In genomic region chr3:97831564-97832320, GRCm38 (mm10) we compare ENCODE assay signal across 25 mouse cellular contexts. TPM values are rescaled to one million over a fixed set of nuclear protein-coding genes. Genes with fewer than 3 reads are reported as not detected.
DNase-seq lines count a peak whose midpoint lies in the region; ATAC-seq and TF ChIP-seq lines count a peak whose summit lies in the region.
"Had no signal": no experiment of that assay in that cellular context is flagged by ENCODE, and none has a peak within 500 bp of the region (broad histone marks: within the 10 kb centered on the region; RNA-seq: fewer than 3 reads in every experiment).

No protein-coding gene starts in this region.

- intact Hi-C loops in heart, postnatal 25 days (cut with DNase I) = no loop called here

- no peak for TF ChIP-seq POLR2A in small intestine, adult 2 months (IDR thresholded peaks at IDR 0.05; ENCODE audit: low read depth, low read length)

- no peaks in the 10 kb centered on the region for H3K9me3 ChIP-seq in heart, embryonic 16.5 days (replicated peaks; ENCODE audit: control insufficient read depth, low read length)
- H3K9me3 ChIP-seq in forebrain, embryonic 15.5 days = no peaks in the 10 kb centered on the region
- H3K9me3 ChIP-seq: embryonic facial prominence, embryonic 10.5 days; forebrain, embryonic 12.5 days; hindbrain, embryonic 15.5 days; limb, embryonic 15.5 days; liver, embryonic 15.5 days; megakaryocyte, embryonic 14.5 days had no signal

- H3K27ac ChIP-seq in heart, embryonic 16.5 days (ENCODE audit: low read length) = peak overlapping the region; percentile 18; the same call in 1 of the 2 replicates
- peak overlapping the region; percentile 88 for H3K27ac ChIP-seq in small intestine, adult 2 months (ENCODE audit: insufficient read depth, low read depth, low read length)
- no peak overlapping the region for H3K27ac ChIP-seq in forebrain, embryonic 15.5 days (replicated peaks)
- H3K27ac ChIP-seq: embryonic facial prominence, embryonic 10.5 days; forebrain, embryonic 12.5 days; hindbrain, embryonic 15.5 days; kidney, postnatal 0 days; limb, embryonic 15.5 days; liver, embryonic 15.5 days had no signal

- H3K79me3 ChIP-seq in C2C12 (ENCODE audit: low read depth) = no peaks in the 10 kb centered on the region

- no peak for DNase-seq in heart, postnatal 25 days (ENCODE audit: low spot score)
- no peak for DNase-seq in lung, postnatal 4 days
- no peak for DNase-seq in frontal cortex, postnatal 10 days (ENCODE audit: low spot score in 2 of 2)
- DNase-seq: adrenal gland, postnatal 14 days; cerebellum, adult 11-12 months; cerebellum, postnatal 14 days; heart, postnatal 14 days; kidney, adult 11 months; layer of hippocampus, postnatal 36 days; retina, postnatal 1 day; right cerebral cortex, postnatal 4 days; thymus, postnatal 14 days had no signal

- peaks cover 25% of the 10 kb centered on the region for H3K4me1 ChIP-seq in heart, embryonic 16.5 days (ENCODE audit: control insufficient read depth, insufficient read depth, low read length)
- peaks cover 4% of the 10 kb centered on the region; the same call in 1 of the 2 replicates for H3K4me1 ChIP-seq in small intestine, adult 2 months (ENCODE audit: control insufficient read depth, insufficient read depth, insufficient read length, low read length)
- 0 out of 2 replicates have a peak, but pooled peaks cover 4% of the 10 kb centered on the region for H3K4me1 ChIP-seq in forebrain, embryonic 15.5 days
- H3K4me1 ChIP-seq: forebrain, embryonic 12.5 days; limb, embryonic 15.5 days; liver, embryonic 15.5 days; megakaryocyte, embryonic 14.5 days had no signal

- no peaks in the 10 kb centered on the region for H3K36me3 ChIP-seq in heart, embryonic 16.5 days (ENCODE audit: control insufficient read depth, insufficient read depth)
- H3K36me3 ChIP-seq in C2C12 (ENCODE audit: control insufficient read depth, insufficient read depth) = no peaks in the 10 kb centered on the region
- no peaks in the 10 kb centered on the region for H3K36me3 ChIP-seq in small intestine, adult 2 months (ENCODE audit: control insufficient read depth, insufficient read depth, low read length)
- H3K36me3 ChIP-seq in forebrain, embryonic 15.5 days = no peaks in the 10 kb centered on the region
- H3K36me3 ChIP-seq: embryonic facial prominence, embryonic 10.5 days; forebrain, embryonic 12.5 days; hindbrain, embryonic 15.5 days; limb, embryonic 15.5 days; liver, embryonic 15.5 days had no signal

- ATAC-seq in heart, embryonic 16.5 days (replicated peaks; ENCODE audit: extremely low read depth, insufficient read depth, low FRiP score) = no peak
- peak; percentile 62 to 67 for ATAC-seq in hematopoietic stem cell, adult 5-6 weeks (replicated peaks in 1 of 2; ENCODE audit: insufficient read depth in 1 of 2, low FRiP score in 2 of 2, low TSS enrichment in 1 of 2, low read depth in 1 of 2, poor library complexity in 2 of 2, severe bottlenecking in 2 of 2)
- no peak for ATAC-seq in forebrain, embryonic 15.5 days (replicated peaks)
- ATAC-seq: midbrain, embryonic 16.5 days had no signal

- peaks cover 15% of the 10 kb centered on the region for H3K79me2 ChIP-seq in C2C12 (ENCODE audit: control insufficient read depth, insufficient read depth)

- 68% methylated on average over 15 of the region's 15 CpGs for WGBS in heart, embryonic 16.5 days
- WGBS in small intestine, adult 2 months = 23% methylated on average over 15 of the region's 15 CpGs
- WGBS in forebrain, embryonic 15.5 days = 89% methylated on average over 15 of the region's 15 CpGs

- H3K27me3 ChIP-seq in heart, embryonic 16.5 days (ENCODE audit: control insufficient read depth, insufficient read depth, low read length) = no peaks in the 10 kb centered on the region
- H3K27me3 ChIP-seq in C2C12 (ENCODE audit: control insufficient read depth, insufficient read depth, insufficient read length) = no peaks in the 10 kb centered on the region
- H3K27me3 ChIP-seq in small intestine, adult 2 months (ENCODE audit: control insufficient read depth, insufficient read depth, low read length) = no peaks in the 10 kb centered on the region
- no peaks in the 10 kb centered on the region for H3K27me3 ChIP-seq in forebrain, embryonic 15.5 days
- H3K27me3 ChIP-seq: forebrain, embryonic 12.5 days; limb, embryonic 15.5 days; liver, embryonic 15.5 days had no signal

- no peak overlapping the region for H3K4me2 ChIP-seq in heart, embryonic 16.5 days (ENCODE audit: low read depth, low read length)
- H3K4me2 ChIP-seq in forebrain, embryonic 15.5 days (replicated peaks) = no peak overlapping the region
- H3K4me2 ChIP-seq: forebrain, embryonic 12.5 days; hindbrain, embryonic 15.5 days; limb, embryonic 15.5 days; liver, embryonic 15.5 days had no signal

- no peak overlapping the region for H3ac ChIP-seq in C2C12 (ENCODE audit: control insufficient read depth, insufficient read length, low read depth)

- no peak overlapping the region for H3K9ac ChIP-seq in heart, embryonic 16.5 days (ENCODE audit: low read length)
- no peak overlapping the region for H3K9ac ChIP-seq in forebrain, embryonic 15.5 days (replicated peaks)
- H3K9ac ChIP-seq: forebrain, embryonic 12.5 days; hindbrain, embryonic 15.5 days; limb, embryonic 15.5 days; liver, embryonic 15.5 days had no signal

- H3K4me3 ChIP-seq in heart, embryonic 16.5 days (ENCODE audit: low read length) = no peak overlapping the region
- H3K4me3 ChIP-seq in C2C12 (ENCODE audit: insufficient read depth, poor library complexity, severe bottlenecking) = no peak overlapping the region
- H3K4me3 ChIP-seq in small intestine, adult 2 months (ENCODE audit: low read depth, low read length) = no peak overlapping the region
- no peak overlapping the region for H3K4me3 ChIP-seq in forebrain, embryonic 15.5 days
- H3K4me3 ChIP-seq: embryonic facial prominence, embryonic 10.5 days; forebrain, embryonic 12.5 days; hindbrain, embryonic 15.5 days; limb, embryonic 15.5 days; liver, embryonic 15.5 days; megakaryocyte, embryonic 14.5 days had no signal

- TF ChIP-seq CTCF in C2C12 (IDR thresholded peaks at IDR 0.05; ENCODE audit: control insufficient read depth, insufficient read depth, insufficient read length) = no peak
- no peak for TF ChIP-seq CTCF in small intestine, adult 2 months (IDR thresholded peaks at IDR 0.05; ENCODE audit: extremely low read depth, insufficient read length, insufficient replicate concordance, low read depth, low read length)

TF ChIP-seq in C2C12, 6 proteins besides CTCF, POLR2A, EP300 and RAD21:
- TF ChIP-seq MYOD1 (IDR thresholded peaks at IDR 0.05; ENCODE audit: control insufficient read depth, insufficient read length, low read depth) = peak; percentile 80
- TF ChIP-seq CEBPB (IDR thresholded peaks at IDR 0.05; ENCODE audit: low read depth) = peak; percentile 40
- TF ChIP-seq MYOG (IDR thresholded peaks at IDR 0.05; ENCODE audit: control insufficient read depth, extremely low read depth, insufficient read length) = no peak
- no peak for TF ChIP-seq USF1 (IDR thresholded peaks at IDR 0.05; ENCODE audit: low read depth)
- TF ChIP-seq MAX (IDR thresholded peaks at IDR 0.05) = peak; percentile 55
- peak; percentile 21 for TF ChIP-seq FOSL1 (IDR thresholded peaks at IDR 0.05; ENCODE audit: insufficient read depth, low read length, poor library complexity, severe bottlenecking)

RNA-seq across cellular contexts. Expression of gene Pde4dip, which starts 56.8 kb away (rescaled TPM):
- 115 and 117 TPM in 2 replicates for polyA plus RNA-seq in heart, embryonic 16.5 days (2015; fragmentation: Nextera tagmentation; extraction: Ambion mirVana)
- total RNA-seq in heart, postnatal 25 days (2021) = 1,000 to 10,000 TPM; 1,803 to 1,950 TPM
- polyA plus RNA-seq in C2C12 (2012; fragmentation: generic; extraction: Trizol) = 26.4 TPM
- 9.7 and 12.9 TPM in 2 replicates for total RNA-seq in hematopoietic stem cell, adult 5-6 weeks (2017)
- 8.0 and 12.2 TPM in 2 replicates for polyA plus RNA-seq in small intestine, adult 2 months (2012; rRNA removed)
- 67.6 and 73.1 TPM in 2 replicates for polyA plus RNA-seq in forebrain, embryonic 15.5 days (2015; fragmentation: Nextera tagmentation; extraction: Ambion mirVana)

Comparison
In these comparisons a context has a peak if more than half of its experiments do, and no peak if none do; other contexts are left out.
1. ATAC-seq: peak in hematopoietic stem cell, adult 5-6 weeks (2 of 2); none in heart, embryonic 16.5 days (single experiment) and forebrain, embryonic 15.5 days (single experiment).